Mouse (Mus musculus) lung, postnatal 0 days (tissue): ENCODE measurements around the gene Adgre5.

ENCODE experiments used
- CTCF ChIP-seq: IDR thresholded peaks from 2 replicates; pipeline ENCODE4 v1.5.1; 2016; ENCODE audit warnings: antibody characterized with exemption, mild to moderate bottlenecking
- EP300 ChIP-seq: IDR thresholded peaks from 2 replicates; pipeline ENCODE4 v1.6.1; 2016; ENCODE audit warnings: antibody characterized with exemption, mild to moderate bottlenecking, control low read depth

- TF ChIP-seq CTCF: no peak
- TF ChIP-seq EP300: no peak
Measured at GRCm38 (mm10) chr8:83736681-83737080, 4.4 kb downstream of the Adgre5 start.
